19 mouse cellular contexts compared by ENCODE assay signal in the genomic region with DNA sequence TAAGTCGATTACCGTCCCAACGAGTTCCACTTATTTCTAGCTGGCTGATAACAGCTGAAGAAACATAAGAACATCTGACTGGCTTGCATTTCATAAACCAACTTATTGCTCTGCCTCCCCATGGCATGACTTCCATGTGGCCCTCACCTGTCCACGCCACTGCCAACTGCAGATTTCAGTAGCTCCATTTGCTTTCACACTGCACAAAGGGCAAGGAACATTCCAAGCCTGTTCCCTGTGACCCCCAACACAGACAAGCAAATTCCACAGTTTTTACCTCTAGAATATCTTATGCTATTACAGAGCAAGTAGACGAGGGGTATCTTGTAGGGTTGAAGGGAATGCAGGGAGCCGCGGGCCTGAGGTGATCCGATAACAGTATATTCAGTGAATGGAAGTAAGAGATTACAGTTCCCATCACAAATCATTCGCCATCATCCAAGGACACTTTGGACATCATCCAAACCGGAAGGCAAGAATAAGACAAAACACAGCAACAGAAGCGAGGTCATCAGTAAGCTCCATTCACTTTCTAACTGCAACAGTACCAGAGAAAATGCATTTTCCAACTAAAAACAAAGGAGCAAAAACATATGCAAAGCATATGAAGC. TPM values are rescaled to one million over a fixed set of nuclear protein-coding genes. Genes with fewer than 3 reads are reported as not detected.
DNase-seq lines count a peak whose midpoint lies in the region; ATAC-seq and TF ChIP-seq lines count a peak whose summit lies in the region.
"Had no signal": no experiment of that assay in that cellular context is flagged by ENCODE, and none has a peak within 500 bp of the region (broad histone marks: within the 10 kb centered on the region; RNA-seq: fewer than 3 reads in every experiment).

No protein-coding gene starts in this region.

- no peaks in the 10 kb centered on the region for H3K9me3 ChIP-seq in heart, embryonic 13.5 days
- no peaks in the 10 kb centered on the region for H3K9me3 ChIP-seq in heart, postnatal 0 days (replicated peaks; ENCODE audit: control insufficient read depth, low read length)
- H3K9me3 ChIP-seq in forebrain, postnatal 0 days (ENCODE audit: low read length), result no peaks in the 10 kb centered on the region
- H3K9me3 ChIP-seq: forebrain, embryonic 15.5 days had no signal

- no peaks in the 10 kb centered on the region for H3K27me3 ChIP-seq in heart, embryonic 13.5 days (replicated peaks)
- H3K27me3 ChIP-seq in heart, postnatal 0 days (ENCODE audit: control insufficient read depth, insufficient read depth, low read length), result no peaks in the 10 kb centered on the region
- H3K27me3 ChIP-seq in forebrain, postnatal 0 days (ENCODE audit: insufficient read depth, low read length), result no peaks in the 10 kb centered on the region
- H3K27me3 ChIP-seq: forebrain, embryonic 15.5 days had no signal

- H3K4me1 ChIP-seq in heart, embryonic 13.5 days, result peaks cover 63% of the 10 kb centered on the region
- peaks cover 59% of the 10 kb centered on the region for H3K4me1 ChIP-seq in heart, postnatal 0 days (ENCODE audit: control insufficient read depth, insufficient read depth)
- no peaks in the 10 kb centered on the region for H3K4me1 ChIP-seq in forebrain, postnatal 0 days (ENCODE audit: insufficient read depth)

- peak; percentile 26 to 45 for DNase-seq in adrenal gland, postnatal 36 days
- no peak for DNase-seq in adrenal gland, postnatal 10 days
- no peak for DNase-seq in heart, adult 8-10 months (ENCODE audit: low spot score)
- DNase-seq in kidney, postnatal 10 days, result peak; percentile 24
- DNase-seq in kidney, postnatal 25 days, result no peak
- DNase-seq in heart, postnatal 0 days (ENCODE audit: low spot score), result no peak
- DNase-seq in forebrain, postnatal 0 days, result no peak
- DNase-seq: cerebellum, adult 18-20 months; cerebellum, postnatal 36 days; lung, postnatal 10 days; right cerebral cortex, adult 18-20 months; thymus, adult 18-20 months had no signal

- no peak overlapping the region for H3K4me3 ChIP-seq in heart, embryonic 13.5 days
- H3K4me3 ChIP-seq in heart, postnatal 0 days (ENCODE audit: low read depth, low read length), result no peak overlapping the region
- no peak overlapping the region for H3K4me3 ChIP-seq in forebrain, postnatal 0 days (ENCODE audit: low read depth, low read length)
- H3K4me3 ChIP-seq: erythroblast, embryonic 14.5 days; forebrain, embryonic 15.5 days; left cerebral cortex, adult 2 months had no signal

- WGBS in heart, embryonic 13.5 days, result 46% methylated on average over 11 of the region's 11 CpGs
- WGBS in heart, postnatal 0 days, result 23% methylated on average over 11 of the region's 11 CpGs
- WGBS in forebrain, postnatal 0 days, result 82% methylated on average over 11 of the region's 11 CpGs

- ATAC-seq in heart, embryonic 13.5 days (ENCODE audit: extremely low read depth, insufficient number of reproducible peaks, low FRiP score, low TSS enrichment), result no peak
- ATAC-seq in heart, postnatal 0 days (ENCODE audit: insufficient read depth, low read depth), result no peak
- ATAC-seq in forebrain, postnatal 0 days, result no peak
- ATAC-seq: forebrain, embryonic 15.5 days; intestine, postnatal 0 days; midbrain, embryonic 16.5 days had no signal

- H3K36me3 ChIP-seq in heart, embryonic 13.5 days, result peaks cover 21% of the 10 kb centered on the region
- H3K36me3 ChIP-seq in heart, postnatal 0 days (replicated peaks; ENCODE audit: control insufficient read depth, insufficient read depth, low read length), result no peaks in the 10 kb centered on the region
- no peaks in the 10 kb centered on the region for H3K36me3 ChIP-seq in forebrain, postnatal 0 days (ENCODE audit: insufficient read depth)
- H3K36me3 ChIP-seq: forebrain, embryonic 15.5 days had no signal

- peak overlapping the region; percentile 24 for H3K4me2 ChIP-seq in heart, embryonic 13.5 days
- 0 out of 2 replicates have a peak overlapping the region, but pooled peaks have one; percentile 27 for H3K4me2 ChIP-seq in heart, postnatal 0 days (ENCODE audit: low read depth, low read length)
- H3K4me2 ChIP-seq in forebrain, postnatal 0 days (ENCODE audit: low read depth), result no peak overlapping the region
- H3K4me2 ChIP-seq: forebrain, embryonic 15.5 days had no signal

- no peak overlapping the region for H3K9ac ChIP-seq in heart, embryonic 13.5 days
- no peak overlapping the region for H3K9ac ChIP-seq in heart, postnatal 0 days (replicated peaks; ENCODE audit: low read depth, low read length)
- H3K9ac ChIP-seq in forebrain, postnatal 0 days, result no peak overlapping the region
- H3K9ac ChIP-seq: forebrain, embryonic 15.5 days; liver, embryonic 14.5 days had no signal

- no peak for TF ChIP-seq EP300 in heart, postnatal 0 days (IDR thresholded peaks at IDR 0.05; ENCODE audit: low read depth)

- TF ChIP-seq CTCF in heart, postnatal 0 days (IDR thresholded peaks at IDR 0.05; ENCODE audit: low read depth), result no peak
- no peak for TF ChIP-seq CTCF in forebrain, postnatal 0 days (IDR thresholded peaks at IDR 0.05; ENCODE audit: low read depth)

- H3K27ac ChIP-seq in heart, embryonic 13.5 days (replicated peaks), result peak overlapping the region; percentile 73
- peak overlapping the region; percentile 52 for H3K27ac ChIP-seq in heart, postnatal 0 days (ENCODE audit: low read depth)
- H3K27ac ChIP-seq in forebrain, postnatal 0 days (ENCODE audit: low read depth, low read length), result no peak overlapping the region
- H3K27ac ChIP-seq: forebrain, embryonic 15.5 days; left cerebral cortex, adult 2 months; liver, embryonic 14.5 days had no signal

RNA-seq across cellular contexts. Expression of gene Sptbn1, which starts 16.6 kb away (rescaled TPM):
- total RNA-seq in adrenal gland, postnatal 36 days (2021), result 100 to 1,000 TPM; 310 to 342 TPM
- 100 to 1,000 TPM; 262 to 303 TPM for total RNA-seq in adrenal gland, postnatal 10 days (2021)
- polyA plus RNA-seq in heart, embryonic 13.5 days (2015; fragmentation: Nextera tagmentation; extraction: Ambion mirVana), result 145 and 155 TPM in 2 replicates
- 100 to 1,000 TPM; 542 to 588 (median 572) TPM for total RNA-seq in heart, adult 8-10 months (2022)
- total RNA-seq in heart, postnatal 0 days (2014; rRNA removed; ENCODE audit: low replicate concordance), result 262 and 271 TPM in 2 replicates
- polyA plus RNA-seq in heart, postnatal 0 days (2015; fragmentation: Nextera tagmentation; extraction: Ambion mirVana), result 118 and 121 TPM in 2 replicates
- 289 and 328 TPM in 2 replicates for total RNA-seq in forebrain, postnatal 0 days (2014; rRNA removed)
- 108 and 150 TPM in 2 replicates for polyA plus RNA-seq in forebrain, postnatal 0 days (2015; fragmentation: Nextera tagmentation; extraction: Ambion mirVana)

Comparison
In these comparisons a context has a peak if more than half of its experiments do, and no peak if none do; other contexts are left out.
1. DNase-seq: peak in adrenal gland, postnatal 36 days (2 of 2) and kidney, postnatal 10 days (single experiment); none in adrenal gland, postnatal 10 days (single experiment), heart, adult 8-10 months (single experiment), kidney, postnatal 25 days (0 of 2), heart, postnatal 0 days (single experiment) and forebrain, postnatal 0 days (single experiment).